23 mouse cellular contexts compared by ENCODE assay signal in genomic region chr5:120476296-120476695, GRCm38 (mm10). TPM values are rescaled to one million over a fixed set of nuclear protein-coding genes. Genes with fewer than 3 reads are reported as not detected.
DNase-seq lines count a peak whose midpoint lies in the region; ATAC-seq and TF ChIP-seq lines count a peak whose summit lies in the region.
"Had no signal": no experiment of that assay in that cellular context is flagged by ENCODE, and none has a peak within 500 bp of the region (broad histone marks: within the 10 kb centered on the region; RNA-seq: fewer than 3 reads in every experiment).

Sds (plus strand) TSS chr5:120476526.

- no peaks in the 10 kb centered on the region for H3K36me3 ChIP-seq in forebrain, embryonic 11.5 days (ENCODE audit: control insufficient read depth, insufficient read depth, low read length)
- no peaks in the 10 kb centered on the region for H3K36me3 ChIP-seq in forebrain, postnatal 0 days (ENCODE audit: insufficient read depth)
- H3K36me3 ChIP-seq in heart, embryonic 16.5 days (ENCODE audit: control insufficient read depth, insufficient read depth), result no peaks in the 10 kb centered on the region
- H3K36me3 ChIP-seq in lung, embryonic 14.5 days (ENCODE audit: insufficient read depth), result no peaks in the 10 kb centered on the region
- H3K36me3 ChIP-seq: hindbrain, embryonic 15.5 days; neural tube, embryonic 13.5 days had no signal

- WGBS in forebrain, embryonic 11.5 days, result 12% methylated on average over 13 of the region's 13 CpGs
- WGBS in forebrain, postnatal 0 days, result 12% methylated on average over 13 of the region's 13 CpGs
- 9% methylated on average over 13 of the region's 13 CpGs for WGBS in heart, embryonic 16.5 days
- WGBS in lung, embryonic 14.5 days, result 11% methylated on average over 13 of the region's 13 CpGs

- H3K9me3 ChIP-seq in forebrain, embryonic 11.5 days (ENCODE audit: control insufficient read depth, low read length), result no peaks in the 10 kb centered on the region
- no peaks in the 10 kb centered on the region for H3K9me3 ChIP-seq in forebrain, postnatal 0 days (ENCODE audit: low read length)
- no peaks in the 10 kb centered on the region for H3K9me3 ChIP-seq in heart, embryonic 16.5 days (replicated peaks; ENCODE audit: control insufficient read depth, low read length)
- H3K9me3 ChIP-seq in lung, embryonic 14.5 days (ENCODE audit: low read depth, low read length), result no peaks in the 10 kb centered on the region
- H3K9me3 ChIP-seq: hindbrain, embryonic 15.5 days; neural tube, embryonic 13.5 days had no signal

- H3K9ac ChIP-seq in forebrain, embryonic 11.5 days (ENCODE audit: low read length), result no peak within 1 kb of the TSS
- no peak within 1 kb of the TSS for H3K9ac ChIP-seq in forebrain, postnatal 0 days
- H3K9ac ChIP-seq in heart, embryonic 16.5 days (ENCODE audit: low read length), result no peak within 1 kb of the TSS
- no peak within 1 kb of the TSS for H3K9ac ChIP-seq in lung, embryonic 14.5 days
- H3K9ac ChIP-seq: hindbrain, embryonic 15.5 days; neural tube, embryonic 13.5 days had no signal

- no peak within 1 kb of the TSS for H3K27ac ChIP-seq in forebrain, embryonic 11.5 days (ENCODE audit: low read depth, low read length)
- no peak within 1 kb of the TSS for H3K27ac ChIP-seq in forebrain, postnatal 0 days (ENCODE audit: low read depth, low read length)
- H3K27ac ChIP-seq in heart, embryonic 16.5 days (ENCODE audit: low read length), result no peak within 1 kb of the TSS
- no peak within 1 kb of the TSS for H3K27ac ChIP-seq in lung, embryonic 14.5 days (ENCODE audit: low read depth)
- no peak within 1 kb of the TSS for H3K27ac ChIP-seq in gastrocnemius, adult 2 months
- H3K27ac ChIP-seq: hindbrain, embryonic 15.5 days; neural tube, embryonic 13.5 days had no signal

- no peak for ATAC-seq in forebrain, embryonic 11.5 days (replicated peaks; ENCODE audit: low FRiP score)
- ATAC-seq in forebrain, postnatal 0 days, result no peak
- peak; percentile 56; the same call in 1 of the 2 replicates for ATAC-seq in heart, embryonic 16.5 days (replicated peaks; ENCODE audit: extremely low read depth, insufficient read depth, low FRiP score)
- ATAC-seq in lung, embryonic 14.5 days (ENCODE audit: insufficient read depth), result no peak

- H3K4me1 ChIP-seq in forebrain, embryonic 11.5 days (replicated peaks; ENCODE audit: control insufficient read depth, insufficient read depth, low read length), result no peaks in the 10 kb centered on the region
- no peaks in the 10 kb centered on the region for H3K4me1 ChIP-seq in forebrain, postnatal 0 days (ENCODE audit: insufficient read depth)
- H3K4me1 ChIP-seq in heart, embryonic 16.5 days (ENCODE audit: control insufficient read depth, insufficient read depth, low read length), result peaks cover 4% of the 10 kb centered on the region; the same call in 1 of the 2 replicates
- no peaks in the 10 kb centered on the region for H3K4me1 ChIP-seq in lung, embryonic 14.5 days (ENCODE audit: insufficient read depth)
- H3K4me1 ChIP-seq: hindbrain, embryonic 15.5 days had no signal

- DNase-seq in forebrain, embryonic 11.5 days (ENCODE audit: low spot score), result no peak
- DNase-seq in forebrain, postnatal 0 days, result no peak
- no peak for DNase-seq in heart, postnatal 10 days
- no peak for DNase-seq in lung, embryonic 14.5 days
- no peak for DNase-seq in lung, adult 18-20 months
- peak; percentile 37 for DNase-seq in embryo, embryonic 9.5 days (ENCODE audit: extremely low spot score)
- DNase-seq in gastrocnemius, adult 2 months, result no peak
- DNase-seq: adrenal gland, adult 2 months; B cell, adult 2 months; cerebellum, adult 11-12 months; cerebellum, postnatal 36 days; gastrocnemius, postnatal 10 days; kidney, adult 2 months; layer of hippocampus, postnatal 36 days; lung, adult 2 months had no signal

- H3K4me3 ChIP-seq in forebrain, embryonic 11.5 days (ENCODE audit: low read depth, low read length), result no peak within 1 kb of the TSS
- no peak within 1 kb of the TSS for H3K4me3 ChIP-seq in forebrain, postnatal 0 days (ENCODE audit: low read depth, low read length)
- H3K4me3 ChIP-seq in heart, embryonic 16.5 days (ENCODE audit: low read length), result no peak within 1 kb of the TSS
- H3K4me3 ChIP-seq in lung, embryonic 14.5 days (ENCODE audit: low read depth, low read length), result no peak within 1 kb of the TSS
- H3K4me3 ChIP-seq in gastrocnemius, adult 2 months, result no peak within 1 kb of the TSS
- H3K4me3 ChIP-seq: hindbrain, embryonic 15.5 days; neural tube, embryonic 13.5 days had no signal

- intact Hi-C loops in heart, postnatal 10 days (cut with DNase I), result no loop called here
- intact Hi-C loops in gastrocnemius, adult 2 months (cut with DNase I), result no loop called here

- no peak for TF ChIP-seq CTCF in forebrain, postnatal 0 days (IDR thresholded peaks at IDR 0.05; ENCODE audit: low read depth)
- no peak for TF ChIP-seq CTCF in lung, embryonic 14.5 days (IDR thresholded peaks at IDR 0.05; ENCODE audit: low read depth)
- TF ChIP-seq CTCF in gastrocnemius, adult 2 months (IDR thresholded peaks at IDR 0.05), result no peak

- 0 out of 2 replicates have a peak within 1 kb of the TSS, but pooled peaks have one; percentile 24 for H3K4me2 ChIP-seq in forebrain, embryonic 11.5 days (ENCODE audit: low read depth, low read length, severe bottlenecking)
- no peak within 1 kb of the TSS for H3K4me2 ChIP-seq in forebrain, postnatal 0 days (ENCODE audit: low read depth)
- peak within 1 kb of the TSS; percentile 42 for H3K4me2 ChIP-seq in heart, embryonic 16.5 days (ENCODE audit: low read depth, low read length)
- H3K4me2 ChIP-seq in lung, embryonic 14.5 days, result peak within 1 kb of the TSS; percentile 20; the same call in 1 of the 2 replicates
- H3K4me2 ChIP-seq: hindbrain, embryonic 15.5 days; neural tube, embryonic 13.5 days had no signal

- H3K27me3 ChIP-seq in forebrain, embryonic 11.5 days (ENCODE audit: control insufficient read depth, insufficient read depth, low read length), result no peaks in the 10 kb centered on the region
- no peaks in the 10 kb centered on the region; the same call in 1 of the 2 replicates for H3K27me3 ChIP-seq in forebrain, postnatal 0 days (ENCODE audit: insufficient read depth, low read length)
- H3K27me3 ChIP-seq in heart, embryonic 16.5 days (ENCODE audit: control insufficient read depth, insufficient read depth, low read length), result peaks cover 9% of the 10 kb centered on the region
- H3K27me3 ChIP-seq in lung, embryonic 14.5 days (ENCODE audit: insufficient read depth, low read length), result no peaks in the 10 kb centered on the region

RNA-seq across cellular contexts. Expression of gene Sds, which starts in this region (rescaled TPM):
- polyA plus RNA-seq in forebrain, embryonic 11.5 days (2014; fragmentation: Nextera tagmentation; extraction: Ambion mirVana), result not detected in 2 replicates
- not detected in 2 replicates for total RNA-seq in forebrain, postnatal 0 days (2014; rRNA removed)
- not detected in 2 replicates for polyA plus RNA-seq in forebrain, postnatal 0 days (2015; fragmentation: Nextera tagmentation; extraction: Ambion mirVana)
- 0.56 TPM in 1 of 2 replicates, not detected in the other for polyA plus RNA-seq in heart, embryonic 16.5 days (2015; fragmentation: Nextera tagmentation; extraction: Ambion mirVana)
- not detected for total RNA-seq in heart, postnatal 10 days (2021)
- polyA plus RNA-seq in lung, embryonic 14.5 days (2014; fragmentation: Nextera tagmentation; extraction: Ambion mirVana), result not detected in 2 replicates
- under 1 TPM; 0.26 to 0.70 TPM for total RNA-seq in gastrocnemius, adult 2 months (2021)
- total RNA-seq: gastrocnemius, postnatal 10 days; layer of hippocampus, postnatal 36 days; megakaryocyte-erythroid progenitor cell, adult 5-6 weeks; monocyte, adult 5-6 weeks had no signal
- polyA plus RNA-seq: brain, embryonic 14.5 days; hindbrain, embryonic 15.5 days; kidney, adult 2 months; large intestine, adult 2 months; limb, embryonic 11.5 days; neural tube, embryonic 13.5 days had no signal

Comparison
In these comparisons a context has a peak if more than half of its experiments do, and no peak if none do; other contexts are left out.
1. Peak in ATAC-seq and H3K4me2 ChIP-seq in heart, embryonic 16.5 days; RNA of the gene not detected or under 1 TPM.